Mouse (Mus musculus) CH12.LX (cell line): ENCODE results near the gene Gm49387. TPM values are rescaled to one million over a fixed set of nuclear protein-coding genes. Genes with fewer than 3 reads are reported as not detected.

Source experiments
- DNase-seq: peaks from one replicate; pipeline ENCODE4 v3.0.0-alpha.2; 2013; ENCODE audit errors: extremely low read depth
- H3K27ac ChIP-seq: 2 replicates; pipeline ENCODE4 v1.5.1; 2012; ENCODE audit warnings: low read depth, mild to moderate bottlenecking, control low read depth, moderate library complexity; ENCODE audit not compliant: insufficient read depth
- H3K27me3 ChIP-seq: replicated peaks from 2 replicates; pipeline ENCODE3; 2012; ENCODE audit warnings: inconsistent platforms
- H3K36me3 ChIP-seq, 2 experiments: replicated peaks in 1 of 2; 2 replicates each; pipeline versions ENCODE3 to v1.6.1; 2012; ENCODE audit warnings: inconsistent platforms in 1 of 2, low read length in 1 of 2, mild to moderate bottlenecking in 1 of 2, mixed read lengths in 1 of 2, moderate library complexity in 1 of 2; ENCODE audit not compliant: control insufficient read depth in 1 of 2, insufficient read depth in 1 of 2
- H3K4me1 ChIP-seq, 2 experiments: 2 replicates each; pipeline ENCODE4 v1.6.1; 2012; ENCODE audit warnings: inconsistent platforms in 1 of 2, moderate library complexity in 1 of 2; ENCODE audit not compliant: insufficient read depth in 2 of 2, control insufficient read depth in 1 of 2
- H3K4me2 ChIP-seq: 2 replicates; pipeline ENCODE4 v1.6.1; 2012; ENCODE audit warnings: low read depth, mild to moderate bottlenecking, control low read depth; ENCODE audit not compliant: poor library complexity, insufficient read depth, severe bottlenecking
- H3K4me3 ChIP-seq, 3 experiments: fragments of 150-350 bp in 1 of 3; sonication (generic) in 1 of 3; replicated peaks in 1 of 3; 2 replicates each; pipeline versions ENCODE3 to v1.5.1; 2011 to 2012; ENCODE audit warnings: low read depth in 2 of 3, low read length in 2 of 3, mild to moderate bottlenecking in 2 of 3, moderate library complexity in 2 of 3, control low read depth in 1 of 3, improper control_type of control experiment in 1 of 3, inconsistent platforms in 1 of 3, mixed read lengths in 1 of 3; ENCODE audit not compliant: poor library complexity in 1 of 3
- H3K79me2 ChIP-seq: replicated peaks from 2 replicates; pipeline ENCODE4 v1.6.1; 2012; ENCODE audit warnings: mild to moderate bottlenecking, moderate library complexity; ENCODE audit not compliant: control insufficient read depth, poor library complexity, insufficient read depth, severe bottlenecking; ENCODE audit errors: extremely low read depth
- H3K9ac ChIP-seq: 2 replicates; pipeline ENCODE4 v1.6.1; 2012; ENCODE audit warnings: low read depth, mild to moderate bottlenecking, control low read depth, moderate library complexity; ENCODE audit not compliant: insufficient read depth
- H3K9me3 ChIP-seq: replicated peaks from 2 replicates; pipeline ENCODE3; 2012; ENCODE audit warnings: low read length, inconsistent platforms, mixed read lengths
- BHLHE40 ChIP-seq: IDR thresholded peaks from 2 replicates; pipeline ENCODE4 v1.6.1; 2011; ENCODE audit warnings: mild to moderate bottlenecking, low read depth, low read length, improper control_type of control experiment
- CHD2 ChIP-seq: IDR thresholded peaks from 2 replicates; pipeline ENCODE4 v1.6.1; 2011; ENCODE audit warnings: low read length, improper control_type of control experiment
- E2F4 ChIP-seq: IDR thresholded peaks from 2 replicates; pipeline ENCODE4 v1.6.1; 2011; ENCODE audit warnings: low read depth, low read length, improper control_type of control experiment; ENCODE audit not compliant: insufficient replicate concordance
- EP300 ChIP-seq: IDR thresholded peaks from 2 replicates; pipeline ENCODE4 v1.6.1; 2011; ENCODE audit warnings: low read length, improper control_type of control experiment
- HCFC1 ChIP-seq: IDR thresholded peaks from 2 replicates; pipeline ENCODE4 v1.6.1; 2012; ENCODE audit warnings: low read depth, mild to moderate bottlenecking, inconsistent platforms, low read length, improper control_type of control experiment
- JUND ChIP-seq: conservative IDR thresholded peaks from 2 replicates; pipeline ENCODE4 v1.6.1; 2011; ENCODE audit warnings: low read depth, low read length, improper control_type of control experiment
- MAZ ChIP-seq: IDR thresholded peaks from 2 replicates; pipeline ENCODE4 v1.6.1; 2012; ENCODE audit warnings: low read depth, mild to moderate bottlenecking, inconsistent platforms, low read length, improper control_type of control experiment, moderate library complexity
- MEF2A ChIP-seq: IDR thresholded peaks from 2 replicates; pipeline ENCODE4 v1.6.1; 2014; ENCODE audit warnings: low read depth, mild to moderate bottlenecking, inconsistent platforms, low read length, improper control_type of control experiment, borderline replicate concordance
- MXI1 ChIP-seq: IDR thresholded peaks from 2 replicates; pipeline ENCODE4 v1.6.1; 2011; ENCODE audit warnings: mild to moderate bottlenecking, low read depth, low read length, improper control_type of control experiment
- NRF1 ChIP-seq: IDR thresholded peaks from 2 replicates; pipeline ENCODE4 v1.6.1; 2014; ENCODE audit warnings: low read depth, mild to moderate bottlenecking, inconsistent platforms, low read length, improper control_type of control experiment, moderate library complexity
- RAD21 ChIP-seq: IDR thresholded peaks from 2 replicates; pipeline ENCODE4 v1.6.1; 2011; ENCODE audit warnings: low read depth, mild to moderate bottlenecking, low read length, improper control_type of control experiment, moderate library complexity
- SMC3 ChIP-seq: IDR thresholded peaks from 2 replicates; pipeline ENCODE4 v1.6.1; 2011; ENCODE audit warnings: low read depth, low read length, improper control_type of control experiment
- TCF12 ChIP-seq: IDR thresholded peaks from 2 replicates; pipeline ENCODE4 v1.6.1; 2014; ENCODE audit warnings: low read depth, mild to moderate bottlenecking, inconsistent platforms, low read length, improper control_type of control experiment
- USF1 ChIP-seq: IDR thresholded peaks from 2 replicates; pipeline ENCODE4 v1.6.1; 2014; ENCODE audit warnings: low read depth, mild to moderate bottlenecking, inconsistent platforms, low read length, improper control_type of control experiment
- ZKSCAN1 ChIP-seq: IDR thresholded peaks from 2 replicates; pipeline ENCODE4 v1.6.1; 2012; ENCODE audit warnings: low read depth, inconsistent platforms, low read length, improper control_type of control experiment, borderline replicate concordance
- ZMIZ1 ChIP-seq: IDR thresholded peaks from 2 replicates; pipeline ENCODE4 v1.6.1; 2012; ENCODE audit warnings: low read depth, mild to moderate bottlenecking, inconsistent platforms, low read length, improper control_type of control experiment
- dilution Hi-C: fragments of 300-500 bp; cut with MboI; formaldehyde crosslinking; loops from 2 replicates; pipeline ENCODE4 v1.14.3; 2020; ENCODE audit warnings: low sequenced_read_pairs; ENCODE audit not compliant: extremely low pct_unique_long_range_greater_than_20kb, extremely low pct_ligation_motif_present
- in situ Hi-C: fragments of 300-500 bp; cut with MboI; formaldehyde crosslinking; loops from 3 replicates; pipeline ENCODE4 v1.14.3; 2019; ENCODE audit warnings: low sequenced_read_pairs, low pct_ligation_motif_present, low pct_unique_long_range_greater_than_20kb, mixed read lengths
- polyA plus RNA-seq: library from polyadenylated mRNA; unstranded; fragments of >175 nt; gene quantifications from 2 replicates; pipeline ENCODE4 v1.2.1, GENCODE M21; 2012; ENCODE audit warnings: low read depth; ENCODE audit not compliant: insufficient read length
- total RNA-seq, 2 experiments: library from RNA; depleted of rRNA; stranded (reverse); fragments of 300-350 nt in 1 of 2; fragments of >200 nt in 1 of 2; gene quantifications; 2 replicates each; pipeline ENCODE4 v1.2.3; 2012 to 2014

The Gm49387 gene
- total and polyA plus RNA-seq, 3 experiments: 0.71 TPM; not detected in 2

GRCm38 (mm10) chr14:31531506-31532148 is 109.1 kb downstream of the Gm49387 start (continued):
- TF ChIP-seq BHLHE40: peak; percentile 61; the same call in 1 of the 2 replicates
- TF ChIP-seq TCF12: peak; percentile 93
- peak; percentile 67 for TF ChIP-seq EP300
- TF ChIP-seq RAD21: no peak
- TF ChIP-seq ZMIZ1: peak; percentile 80; the same call in 1 of the 2 replicates
- no peak for TF ChIP-seq ZKSCAN1
- TF ChIP-seq MAZ: peak; percentile 99
- TF ChIP-seq MXI1: peak; percentile 87
- TF ChIP-seq, all 38 proteins: peak for 22

- Histone ChIP-seq H3K27me3 (no peaks in the 10 kb centered on the region), H3K9me3 (no peaks in the 10 kb centered on the region), H3K4me3 (peak overlapping the region; percentile 58 to 74 (median 65)), H3K27ac (peak overlapping the region; percentile 15; the same call in 1 of the 2 replicates), H3K4me1 (peaks cover 12 to 33% of the 10 kb centered on the region in 2 experiments; a peak in 3 of 4 replicates), H3K4me2 (peak overlapping the region; percentile 82), H3K9ac (peak overlapping the region; percentile 68; the same call in 1 of the 2 replicates)
- dilution Hi-C loops: no loop called here
- TF ChIP-seq ZKSCAN1: no peak
- TF ChIP-seq SMC3: no peak
- TF ChIP-seq MEF2A: no peak
- no peak for TF ChIP-seq JUND
- no peak for TF ChIP-seq HCFC1
- TF ChIP-seq NRF1: no peak
- no peak for TF ChIP-seq ZMIZ1
- no peak for TF ChIP-seq USF1
- no peak for TF ChIP-seq CHD2
- TF ChIP-seq E2F4: no peak
- TF ChIP-seq MAZ: no peak
- TF ChIP-seq, all 38 proteins: peak for 0
- in situ Hi-C loops: no loop called here
- Histone ChIP-seq H3K79me2 (no peaks in the 10 kb centered on the region), H3K36me3 (peaks cover 1 to 29% of the 10 kb centered on the region in 2 experiments)
- DNase-seq: no peak
Measured at GRCm38 (mm10) chr14:31530847-31531246, 109.8 kb downstream of the Gm49387 start.
